Mouse (Mus musculus) kidney, adult 2 months (tissue): ENCODE measurements around the gene Zkscan3. TPM values are rescaled to one million over a fixed set of nuclear protein-coding genes. Genes with fewer than 3 reads are reported as not detected.

ENCODE experiments used
- DNase-seq: peaks from one replicate; pipeline ENCODE4 v3.0.0; 2021
- H3K27ac ChIP-seq: fragments of 200-500 bp; 2 replicates; pipeline ENCODE4 v1.5.1; 2012; ENCODE audit warnings: low read depth, low read length, control low read depth, inconsistent platforms; ENCODE audit not compliant: insufficient read depth
- H3K27me3 ChIP-seq: fragments of 200-500 bp; replicated peaks from 2 replicates; pipeline ENCODE4 v1.6.1; 2012; ENCODE audit warnings: mild to moderate bottlenecking, moderate library complexity, low read length, inconsistent platforms; ENCODE audit not compliant: control insufficient read depth, insufficient read depth
- H3K36me3 ChIP-seq: fragments of 200-500 bp; 2 replicates; pipeline ENCODE4 v1.6.1; 2012; ENCODE audit warnings: mild to moderate bottlenecking, moderate library complexity, low read length, inconsistent platforms; ENCODE audit not compliant: control insufficient read depth, insufficient read depth
- H3K4me1 ChIP-seq: fragments of 200-500 bp; 2 replicates; pipeline ENCODE4 v1.6.1; 2011; ENCODE audit warnings: low read length; ENCODE audit not compliant: control insufficient read depth, insufficient read depth
- H3K4me3 ChIP-seq: fragments of 200-500 bp; 2 replicates; pipeline ENCODE4 v1.5.1; 2011; ENCODE audit warnings: mild to moderate bottlenecking, low read depth, low read length, control low read depth; ENCODE audit not compliant: insufficient read depth
- CTCF ChIP-seq: fragments of 200-500 bp; conservative IDR thresholded peaks from 2 replicates; pipeline ENCODE4 v1.5.1; 2011; ENCODE audit warnings: low read depth, mild to moderate bottlenecking, control low read depth, low read length, moderate library complexity, mixed read lengths; ENCODE audit not compliant: insufficient read depth, insufficient read length
- POLR2A ChIP-seq: fragments of 200-500 bp; IDR thresholded peaks from one replicate; pipeline ENCODE4 v1.6.1; 2011; ENCODE audit warnings: low read depth, low read length, control low read depth
- WGBS: fragments of 180-500 bp; shearing (Covaris S2); methylation state at CpG from one replicate; pipeline ENCODE4 v1.1.7; 2018; 5-methylcytosine and 5-hydroxymethylcytosine counted together
- polyA plus RNA-seq: library from polyadenylated mRNA; depleted of rRNA; stranded (reverse); fragments of >200 nt; gene quantifications from 2 replicates; pipeline ENCODE4 v1.2.3, GENCODE M21; 2012

The Zkscan3 gene
- polyA plus RNA-seq, 1 experiment: 18.4 TPM

DNA sequence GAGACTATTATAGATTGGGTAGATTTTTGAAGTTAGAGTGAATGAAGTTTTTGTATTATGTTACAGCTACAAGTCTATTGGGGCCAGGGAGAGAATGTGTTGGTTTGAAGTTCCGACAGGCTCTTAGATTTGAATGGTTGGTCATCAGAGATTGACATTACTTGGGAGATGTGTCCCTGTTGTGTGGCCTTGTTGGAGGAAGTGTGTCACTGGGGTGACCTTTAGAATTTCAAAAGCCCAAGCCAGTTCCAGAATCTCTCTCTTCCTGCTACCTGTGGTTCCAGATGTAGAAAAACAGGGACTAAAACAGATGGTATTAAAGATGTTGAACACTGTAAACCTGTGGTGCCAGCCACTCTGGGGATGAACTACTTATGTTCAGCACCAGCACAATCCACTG lies 25.1 kb upstream of the Zkscan3 start:
- Histone ChIP-seq H3K27ac (no peak overlapping the region), H3K27me3 (no peaks in the 10 kb centered on the region), H3K4me1 (no peaks in the 10 kb centered on the region), H3K36me3 (no peaks in the 10 kb centered on the region), H3K4me3 (no peak overlapping the region)
- DNase-seq: no peak
- WGBS: 100% methylated on average over 1 of the region's 1 CpGs
- TF ChIP-seq POLR2A (no peak), CTCF (no peak)

DNA sequence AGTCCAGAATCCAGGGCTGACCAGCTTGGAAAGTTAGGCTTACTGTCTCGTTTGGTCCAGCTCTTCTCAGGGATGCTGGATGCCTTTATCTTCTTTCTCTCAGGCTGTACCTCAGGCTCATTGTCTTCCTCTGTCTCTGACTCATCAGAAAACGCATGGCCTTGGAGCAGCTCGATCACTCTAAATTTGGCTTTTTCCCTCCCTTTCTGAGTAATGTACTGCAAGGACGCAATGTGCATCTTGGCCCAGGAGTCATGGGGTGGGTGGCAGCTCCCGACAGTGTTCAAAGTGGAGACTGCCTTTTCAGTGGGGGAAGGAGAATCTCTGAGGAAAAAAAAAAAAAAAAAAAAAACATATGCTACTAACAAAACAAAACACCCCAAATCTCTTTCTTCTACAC lies 20.7 kb upstream of the Zkscan3 start:
- H3K27me3 ChIP-seq: no peaks in the 10 kb centered on the region
- H3K4me1 ChIP-seq: no peaks in the 10 kb centered on the region
- 75% methylated on average over 5 of the region's 5 CpGs for WGBS
- H3K36me3 ChIP-seq: no peaks in the 10 kb centered on the region
- H3K27ac ChIP-seq: no peak overlapping the region
- DNase-seq: no peak
- H3K4me3 ChIP-seq: no peak overlapping the region
- TF ChIP-seq CTCF (no peak), POLR2A (no peak)

DNA sequence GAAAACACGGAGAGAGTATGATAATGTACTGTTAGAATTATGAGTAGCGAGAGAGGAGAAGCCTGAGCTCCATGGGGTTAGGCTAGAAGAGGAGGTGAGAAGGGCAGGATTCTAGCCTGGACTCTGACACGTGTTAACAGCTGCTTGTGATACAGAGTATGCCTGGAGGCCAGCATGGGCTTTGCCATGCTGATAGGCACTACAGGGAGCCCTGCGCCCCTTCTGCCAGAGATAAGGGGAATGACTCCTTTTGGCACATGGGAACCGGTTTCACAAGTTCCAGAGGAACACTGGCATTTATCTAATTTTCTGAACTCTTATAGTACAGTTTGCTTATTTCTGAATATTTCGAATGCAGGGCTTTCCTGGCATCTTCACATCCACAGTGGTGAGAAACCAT lies 16.3 kb upstream of the Zkscan3 start:
- Histone ChIP-seq H3K36me3 (no peaks in the 10 kb centered on the region), H3K4me3 (no peak overlapping the region), H3K4me1 (no peaks in the 10 kb centered on the region), H3K27ac (no peak overlapping the region), H3K27me3 (no peaks in the 10 kb centered on the region)
- TF ChIP-seq CTCF: no peak
- no peak for TF ChIP-seq POLR2A
- 75% methylated on average over 6 of the region's 6 CpGs for WGBS
- DNase-seq: no peak

DNA sequence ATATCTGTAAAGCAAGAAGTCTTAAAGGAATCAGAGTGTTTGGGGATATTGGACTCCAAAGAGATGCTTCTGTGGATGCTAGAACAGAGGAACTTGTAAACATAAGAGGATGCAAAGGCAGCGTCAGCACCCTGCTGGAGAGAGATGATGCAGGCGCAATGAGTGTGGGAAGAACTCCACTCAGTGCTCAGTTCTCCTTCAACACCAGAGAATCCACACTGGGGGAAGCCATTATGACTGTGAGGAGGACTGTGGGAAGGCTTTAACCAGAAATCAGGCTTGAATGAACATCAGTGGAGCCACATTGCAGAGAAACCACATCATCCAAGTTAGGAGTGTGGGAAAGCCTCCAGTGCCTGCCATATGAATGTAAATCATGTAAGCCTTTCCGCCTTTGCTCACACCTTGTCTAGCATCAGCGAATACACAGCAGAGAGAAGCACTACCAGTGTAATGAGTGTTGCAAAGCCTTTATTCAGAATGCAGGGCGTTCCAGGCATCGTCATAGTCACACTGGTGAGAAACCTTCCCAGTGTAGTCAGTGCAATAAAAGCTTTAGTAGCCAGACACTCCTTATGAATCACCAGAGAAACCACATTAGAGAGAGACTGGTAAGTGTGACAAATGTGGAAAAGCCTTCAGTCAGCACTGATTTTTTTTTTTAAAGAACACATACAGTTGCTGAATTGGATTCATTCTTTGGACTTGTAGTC lies 14.9 kb upstream of the Zkscan3 start:
- TF ChIP-seq POLR2A (no peak), CTCF (no peak)
- Histone ChIP-seq H3K36me3 (no peaks in the 10 kb centered on the region), H3K27ac (no peak overlapping the region), H3K27me3 (no peaks in the 10 kb centered on the region), H3K4me1 (no peaks in the 10 kb centered on the region), H3K4me3 (no peak overlapping the region)
- no peak for DNase-seq
- 61% methylated on average over 6 of the region's 6 CpGs for WGBS

DNA sequence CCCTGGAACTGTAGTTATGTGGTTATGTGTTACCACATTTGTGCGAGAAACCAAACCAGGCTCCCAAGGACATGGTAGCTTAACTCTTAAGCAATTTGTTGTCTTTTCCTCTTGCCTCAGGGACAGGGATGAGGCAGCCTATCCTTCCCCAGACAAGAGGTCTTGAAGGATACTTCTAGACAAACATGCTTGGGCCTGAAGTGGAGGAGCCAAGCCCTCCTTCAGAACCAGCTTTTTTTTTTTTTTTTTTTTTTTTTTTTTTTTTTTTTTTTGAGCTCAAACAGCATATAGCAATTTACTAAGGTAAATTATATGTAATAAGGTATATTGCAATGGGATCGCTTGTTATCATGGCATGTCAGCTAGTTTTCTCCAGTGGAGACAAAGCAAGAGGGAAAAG lies 13.2 kb upstream of the Zkscan3 start:
- H3K4me1 ChIP-seq: no peaks in the 10 kb centered on the region
- 96% methylated on average over 2 of the region's 2 CpGs for WGBS
- no peak for DNase-seq
- H3K27me3 ChIP-seq: no peaks in the 10 kb centered on the region
- H3K36me3 ChIP-seq: no peaks in the 10 kb centered on the region
- TF ChIP-seq POLR2A (no peak), CTCF (no peak)
- H3K4me3 ChIP-seq: no peak overlapping the region
- no peak overlapping the region for H3K27ac ChIP-seq

DNA sequence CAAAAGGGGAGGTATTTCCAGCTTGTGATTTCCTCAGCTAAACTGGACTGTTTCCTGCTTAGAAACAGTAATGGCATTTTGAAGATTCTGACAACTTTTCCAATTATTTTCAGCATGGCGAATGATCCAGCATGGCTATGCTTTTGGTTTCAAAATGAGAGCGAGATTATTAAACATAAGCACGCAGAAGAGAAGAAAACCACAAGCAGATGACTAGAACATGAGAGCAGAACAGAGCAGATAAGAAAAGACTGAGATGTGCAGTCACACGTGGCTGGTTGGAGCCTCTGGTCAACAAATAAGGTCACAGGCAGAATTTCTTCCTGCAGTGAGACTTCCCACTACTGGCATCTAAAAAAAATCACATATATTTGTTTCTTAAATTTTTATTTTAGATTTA lies 12.7 kb upstream of the Zkscan3 start:
- DNase-seq: no peak
- Histone ChIP-seq H3K36me3 (no peaks in the 10 kb centered on the region), H3K27ac (no peak overlapping the region), H3K4me1 (no peaks in the 10 kb centered on the region), H3K4me3 (no peak overlapping the region), H3K27me3 (no peaks in the 10 kb centered on the region)
- WGBS: 77% methylated on average over 4 of the region's 4 CpGs
- no peak for TF ChIP-seq POLR2A

DNA sequence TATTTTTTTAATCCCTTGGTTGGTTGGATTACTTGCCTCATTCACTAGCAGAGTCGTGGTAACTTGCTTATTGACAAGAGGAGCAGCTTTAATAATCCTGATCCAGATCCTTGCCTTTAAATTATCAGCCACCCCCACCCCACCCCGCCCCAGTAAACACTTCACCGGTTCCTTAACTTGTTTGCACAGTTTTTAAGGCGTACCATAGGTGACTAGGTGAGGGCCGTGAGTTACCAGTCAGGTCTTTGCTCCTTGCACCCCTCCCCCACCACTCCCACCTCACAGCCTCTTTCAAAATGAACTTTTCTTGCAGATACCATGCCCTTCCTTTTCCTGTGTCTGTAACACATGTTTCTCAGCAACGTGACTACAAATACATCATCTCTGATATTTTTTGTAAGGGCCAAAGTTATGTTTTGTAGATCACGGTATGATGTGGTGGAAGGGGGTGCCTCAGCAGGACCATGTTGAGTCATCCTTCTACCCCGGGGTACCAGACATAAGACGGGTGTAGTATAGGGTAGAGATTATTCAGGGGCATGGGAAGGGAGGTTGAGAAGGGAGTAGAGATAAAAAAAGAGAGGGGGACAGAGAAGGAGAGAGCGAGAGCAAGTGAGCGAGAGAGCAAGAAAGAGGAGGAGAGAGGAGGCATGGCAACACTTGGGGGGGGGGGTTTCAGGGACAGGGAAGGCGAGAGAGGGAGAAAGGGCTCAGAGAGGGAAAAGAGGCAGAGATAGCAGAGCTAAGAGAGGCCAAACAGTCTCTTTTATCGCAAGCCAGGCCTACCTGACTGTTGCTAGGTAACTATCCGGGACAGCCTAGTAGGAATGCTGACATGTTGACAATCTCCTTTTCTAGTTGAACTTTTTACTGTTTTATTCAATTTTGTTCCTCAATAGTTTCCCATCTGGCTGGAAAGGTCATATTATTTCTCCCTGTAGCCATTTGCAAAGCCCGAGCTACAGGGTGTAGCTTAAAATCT lies 12.0 kb upstream of the Zkscan3 start:
- DNase-seq: no peak
- TF ChIP-seq CTCF (no peak), POLR2A (no peak)
- Histone ChIP-seq H3K36me3 (no peaks in the 10 kb centered on the region), H3K27ac (no peak overlapping the region), H3K4me3 (no peak overlapping the region), H3K27me3 (no peaks in the 10 kb centered on the region), H3K4me1 (no peaks in the 10 kb centered on the region)
- 66% methylated on average over 15 of the region's 15 CpGs for WGBS
